Mouse (Mus musculus) c-Kit-negative CD71-positive TER-119-positive erythroid progenitor cells, embryonic 14.5 days (primary cell): ENCODE data around the gene Gm28372.

Experiments
- DNase-seq: peaks from one replicate; pipeline ENCODE4 v3.0.0-alpha.2; 2013; ENCODE audit warnings: low read depth, low spot score

The Gm28372 gene

GRCm38 (mm10) chr2:130451086-130451726 is 46.2 kb downstream of the Gm28372 start:
- DNase-seq: no peak

- DNase-seq: no peak
These were observed 46.7 kb downstream of the Gm28372 start for GRCm38 (mm10) chr2:130451727-130452090.

- no peak for DNase-seq
These were observed 47.2 kb downstream of the Gm28372 start for GRCm38 (mm10) chr2:130452266-130452665.

- no peak for DNase-seq
These were observed 48.4 kb downstream of the Gm28372 start for GRCm38 (mm10) chr2:130453421-130453820.

GRCm38 (mm10) chr2:130454748-130455370 is 49.8 kb downstream of the Gm28372 start:
- no peak for DNase-seq
